Mouse (Mus musculus) adrenal gland, adult 18-20 months (tissue): ENCODE measurements around the gene Cd244a. TPM values are rescaled to one million over a fixed set of nuclear protein-coding genes. Genes with fewer than 3 reads are reported as not detected.

Source experiments
- DNase-seq, 2 experiments: peaks; one replicate each; pipeline ENCODE4 v3.0.0; 2021 to 2022; ENCODE audit warnings: low spot score in 2 of 2
- total RNA-seq, 2 experiments: library from RNA; stranded (reverse); gene quantifications; 1 replicate in 1 of 2; 2 replicates in 1 of 2; pipeline ENCODE4 v1.2.3; 2021

Gene Cd244a
- total RNA-seq, 2 experiments from 2014 or later: 0.50 to 0.80 TPM

DNA sequence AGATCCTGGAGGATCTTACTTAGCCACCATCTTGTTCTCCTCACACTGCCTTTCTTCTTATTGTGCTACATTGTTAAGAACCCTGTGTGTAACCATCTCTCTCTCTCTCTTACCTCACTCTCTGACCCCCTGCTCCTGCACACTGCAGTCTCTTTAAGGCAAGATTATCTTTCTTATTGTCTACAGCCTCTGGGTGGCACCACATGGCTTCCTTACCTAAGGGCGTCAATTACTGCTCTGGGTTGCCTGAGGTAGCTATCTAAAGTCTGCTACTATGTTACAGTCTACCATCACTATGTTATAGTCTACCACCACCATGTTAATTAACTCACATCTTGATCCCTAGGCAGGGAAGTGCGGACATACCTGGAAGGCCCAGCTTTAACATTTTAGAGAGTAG lies 9.4 kb downstream of the Cd244a start:
- no peak for DNase-seq

- no peak for DNase-seq
These were observed 18.2 kb downstream of the Cd244a start for GRCm38 (mm10) chr1:171577168-171577567.

GRCm38 (mm10) chr1:171584584-171584983 lies 25.6 kb downstream of the Cd244a start:
- no peak for DNase-seq

GRCm38 (mm10) chr1:171604686-171605085 lies 45.7 kb downstream of the Cd244a start:
- no peak for DNase-seq

DNA sequence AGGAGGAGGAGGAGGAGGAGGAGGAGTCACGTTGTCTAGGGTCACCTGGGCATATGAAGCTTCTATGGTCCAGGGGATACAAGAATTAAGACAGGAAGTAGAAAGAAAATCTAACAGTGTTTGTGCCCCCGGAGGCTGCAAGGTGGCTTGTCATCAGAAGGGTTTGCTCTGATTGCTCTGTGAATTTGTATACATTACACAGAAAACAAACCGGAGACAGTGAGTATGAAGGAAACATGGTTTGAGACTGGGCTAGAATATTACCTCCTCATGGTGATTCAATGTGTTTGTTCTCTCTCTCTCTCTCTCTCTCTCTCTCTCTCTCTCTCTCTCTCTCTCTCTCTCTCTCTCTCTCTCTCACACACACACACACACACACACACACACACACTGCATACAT lies 47.7 kb downstream of the Cd244a start:
- DNase-seq: no peak

DNA sequence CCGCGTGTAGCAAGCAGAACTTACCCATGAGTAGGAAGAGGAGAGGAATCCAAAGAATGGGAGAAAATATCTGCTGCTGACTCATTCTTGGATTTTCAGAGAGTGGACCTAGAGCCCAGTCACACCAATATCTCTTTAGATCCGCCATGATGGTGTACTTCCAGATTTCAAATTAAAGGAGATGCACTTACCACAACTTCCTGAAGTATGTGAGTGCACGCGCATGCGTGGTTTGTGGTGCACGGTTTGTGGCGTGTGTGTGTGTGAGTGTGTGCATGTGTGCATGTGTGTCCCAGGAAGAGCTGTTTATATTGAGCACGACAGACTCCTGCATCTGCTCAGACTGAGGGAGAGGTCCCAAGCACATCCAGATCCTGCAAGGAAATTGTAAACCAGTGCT lies 48.2 kb downstream of the Cd244a start, which contains the start of gene Ly9:
TSS of gene Ly9 (minus strand) at position 235 of the 400 bp plus-strand sequence.
- DNase-seq: no peak

DNA sequence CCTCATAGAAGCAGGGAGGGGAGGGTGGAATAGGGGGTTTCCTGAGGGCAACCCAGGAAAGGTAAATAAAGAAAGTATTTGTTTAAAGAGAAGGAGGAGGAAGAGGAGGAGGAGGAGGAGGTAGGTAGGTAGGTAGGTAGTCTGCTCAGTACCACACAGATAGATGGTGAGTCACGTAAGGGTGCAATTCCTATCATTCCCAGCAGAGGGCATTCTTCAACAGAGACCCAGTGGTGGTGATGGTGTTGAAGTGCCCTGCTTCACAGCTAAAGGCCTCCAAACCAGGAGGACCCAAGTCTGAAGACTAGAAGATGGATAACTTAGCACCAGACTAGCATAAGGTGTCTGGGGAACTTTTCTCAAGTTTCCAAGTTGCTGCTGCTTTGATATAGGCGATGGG lies 51.0 kb downstream of the Cd244a start:
- DNase-seq: no peak

DNA sequence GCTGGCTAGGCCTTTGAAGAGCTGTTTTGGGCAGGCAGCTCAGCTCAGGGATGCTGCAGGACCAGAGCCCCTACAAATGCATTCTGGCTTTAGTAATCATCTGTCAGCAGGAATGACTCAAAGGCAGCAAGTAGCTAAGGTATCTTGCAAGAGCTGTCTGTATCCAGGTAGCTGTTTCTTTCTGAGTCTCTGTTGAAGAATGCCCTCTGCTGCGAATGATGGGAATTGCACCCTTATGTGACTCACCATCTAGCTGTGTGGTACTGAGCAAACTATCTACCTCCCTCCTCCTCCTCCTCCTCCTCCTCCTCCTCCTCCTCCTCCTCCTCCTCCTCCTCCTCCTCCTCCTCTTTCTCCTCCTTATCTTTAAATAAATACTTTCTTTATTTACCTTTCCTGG lies 51.8 kb downstream of the Cd244a start:
- DNase-seq: no peak

DNA sequence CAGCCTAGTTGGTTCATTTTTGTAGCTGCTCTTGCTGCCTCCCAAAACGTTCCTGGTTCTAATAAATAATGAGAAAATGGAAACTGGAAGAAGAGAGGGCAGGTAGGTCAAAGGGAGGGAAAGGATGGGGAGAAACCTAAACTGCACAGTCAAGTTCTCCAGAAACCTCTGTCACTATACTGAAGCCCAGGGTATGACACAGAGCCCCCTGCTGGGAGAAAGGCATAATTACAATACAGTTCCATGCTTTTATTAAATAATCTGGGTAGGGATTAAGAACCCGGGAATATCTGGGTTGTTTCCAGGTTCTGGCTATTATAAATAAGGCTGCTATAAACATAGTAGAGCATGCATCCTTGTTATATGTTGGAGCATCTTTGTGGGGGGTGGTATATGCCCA lies 55.0 kb downstream of the Cd244a start:
- DNase-seq: no peak

GRCm38 (mm10) chr1:171616881-171617515 lies 58.0 kb downstream of the Cd244a start:
- DNase-seq: no peak

- no peak for DNase-seq
These were observed 60.0 kb downstream of the Cd244a start for GRCm38 (mm10) chr1:171619001-171619400.

GRCm38 (mm10) chr1:171619645-171620044 lies 60.7 kb downstream of the Cd244a start:
- DNase-seq: no peak

DNA sequence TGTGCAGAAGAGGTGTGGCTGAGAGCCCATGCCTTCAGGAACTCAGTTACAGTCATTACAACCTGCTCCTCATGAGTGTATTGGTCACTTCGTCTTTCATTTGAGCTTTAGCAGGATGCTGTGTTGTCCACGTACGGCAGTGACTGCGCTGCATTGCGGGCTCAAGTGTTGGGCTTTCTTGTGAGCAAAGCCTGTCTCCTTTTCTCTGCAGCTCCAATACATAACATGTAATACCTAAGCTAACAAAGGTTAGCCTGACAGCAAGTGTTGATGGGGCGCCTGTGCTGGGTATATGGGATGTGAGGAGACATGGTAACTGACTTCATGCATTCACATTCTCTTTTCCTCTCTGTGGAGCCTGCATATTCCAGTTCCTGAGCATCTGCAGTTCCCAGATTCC lies 61.1 kb downstream of the Cd244a start:
- no peak for DNase-seq

DNA sequence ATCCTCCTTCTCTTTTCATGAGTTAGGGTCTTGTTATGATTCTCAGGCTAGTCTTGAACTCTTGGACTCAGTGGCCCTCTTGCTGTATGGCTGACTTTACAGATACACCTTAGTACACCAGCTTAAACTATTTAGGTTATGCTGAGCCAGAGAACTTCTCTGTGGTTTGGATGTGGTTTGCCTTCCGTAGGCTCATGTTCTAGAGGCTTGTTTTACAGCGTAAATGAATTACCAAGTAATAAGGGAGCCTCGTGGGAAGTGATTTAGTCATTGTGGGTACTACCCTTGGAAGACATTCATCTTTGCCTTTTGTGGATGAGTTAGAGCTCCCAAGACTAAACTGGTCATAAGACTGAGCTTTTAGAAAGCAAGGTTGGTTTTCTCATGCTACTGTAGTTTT lies 68.8 kb downstream of the Cd244a start:
- DNase-seq: no peak

- no peak for DNase-seq
These were observed 70.2 kb downstream of the Cd244a start for GRCm38 (mm10) chr1:171629168-171629567.

DNA sequence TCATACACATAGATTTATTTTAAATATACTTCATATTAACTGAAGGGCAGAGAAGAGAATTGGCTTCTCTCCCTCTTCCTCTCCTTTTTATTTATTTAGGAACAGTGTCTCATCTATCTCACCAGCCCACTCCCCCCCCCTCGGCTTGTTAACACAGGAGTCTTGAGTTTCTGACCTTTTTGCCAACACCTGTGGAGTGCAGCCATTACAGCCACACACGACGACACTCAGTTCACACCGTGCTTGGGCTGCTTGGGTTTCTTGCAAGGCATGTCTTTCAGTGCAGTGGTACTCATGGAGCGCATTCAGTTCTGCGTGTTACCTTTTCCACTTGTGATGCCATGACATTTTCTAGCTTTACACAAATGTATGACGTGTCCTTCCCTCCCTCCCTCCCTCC lies 71.0 kb downstream of the Cd244a start:
- DNase-seq: no peak

DNA sequence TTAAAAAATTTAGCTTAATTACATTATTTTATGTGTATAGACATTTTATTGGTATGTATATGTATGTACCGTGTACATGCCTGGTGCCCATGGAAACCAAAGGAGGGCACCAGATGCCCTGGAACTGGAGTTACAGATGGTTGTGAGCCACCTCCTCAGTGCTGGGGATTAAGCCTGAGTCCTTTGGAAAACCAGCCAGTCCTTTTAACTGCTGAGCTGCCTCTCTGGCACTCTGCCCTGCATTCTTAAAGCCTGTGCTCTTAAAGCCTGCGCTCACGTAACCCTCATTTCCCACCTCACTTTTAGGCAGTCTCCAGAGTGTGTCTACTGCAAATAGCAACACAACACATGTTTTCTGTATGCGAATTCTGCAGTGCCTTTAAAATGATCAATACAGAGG lies 71.9 kb downstream of the Cd244a start:
- no peak for DNase-seq

- no peak for DNase-seq
These were observed 72.5 kb downstream of the Cd244a start for GRCm38 (mm10) chr1:171631447-171631846.

- no peak for DNase-seq
These were observed 76.7 kb downstream of the Cd244a start for GRCm38 (mm10) chr1:171635696-171636095.

GRCm38 (mm10) chr1:171637101-171637500 lies 78.1 kb downstream of the Cd244a start:
- DNase-seq: no peak

GRCm38 (mm10) chr1:171638686-171639085 lies 79.7 kb downstream of the Cd244a start:
- DNase-seq: no peak

DNA sequence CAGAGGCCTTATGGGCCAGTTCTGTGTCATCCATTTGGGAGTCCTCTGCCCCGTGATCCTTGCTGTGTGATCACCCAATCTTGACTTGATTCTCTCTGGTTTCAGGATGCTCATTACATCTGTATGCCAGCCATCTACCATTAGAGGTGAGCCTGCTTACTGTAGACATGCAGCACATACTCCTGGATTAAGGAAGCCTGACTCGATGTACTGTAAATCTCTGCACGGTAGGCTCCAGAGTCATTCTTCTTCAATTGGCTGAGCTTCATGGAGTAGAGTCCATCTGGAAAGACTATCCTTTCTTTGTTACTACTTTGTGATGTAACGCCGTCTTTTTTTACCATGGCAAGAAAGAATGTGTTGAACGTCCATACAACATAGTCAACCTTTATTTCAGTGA lies 81.8 kb downstream of the Cd244a start:
- no peak for DNase-seq

DNA sequence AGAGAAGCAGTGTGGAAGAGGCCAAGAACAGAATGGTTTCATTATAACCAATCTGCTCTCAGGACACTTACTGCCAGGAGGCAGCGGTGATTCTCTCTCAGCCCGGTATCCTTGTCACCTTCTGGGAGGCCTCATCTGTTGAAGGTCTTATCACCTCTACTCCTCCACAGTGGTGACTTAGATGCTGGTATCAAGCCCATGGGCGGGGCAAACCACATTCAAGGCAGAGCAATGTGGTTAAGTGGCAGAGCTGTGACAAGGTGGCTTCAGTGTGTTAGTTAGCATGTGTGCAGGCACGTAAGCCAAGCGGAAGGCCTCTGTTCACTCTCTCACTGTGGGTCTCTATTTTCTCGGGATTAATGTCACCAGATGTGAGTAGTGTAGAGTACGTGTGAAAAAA lies 84.6 kb downstream of the Cd244a start:
- no peak for DNase-seq
